Mouse (Mus musculus): ENCODE results near the gene Olfr720. TPM values are rescaled to one million over a fixed set of nuclear protein-coding genes. Genes with fewer than 3 reads are reported as not detected.

Gene Olfr720
- not detected in 2 replicates for polyA plus RNA-seq (2016; fragmentation: Nextera tagmentation; extraction: Ambion mirVana)

GRCm38 (mm10) chr14:14186738-14187137 is at the start of gene Olfr720:
TSS of gene Olfr720 (minus strand) at chr14:14186838.
- no peaks in the 10 kb centered on the region for H3K4me1 ChIP-seq
- peaks cover 13% of the 10 kb centered on the region; the same call in 1 of the 2 replicates for H3K9me3 ChIP-seq
- WGBS = 89% methylated on average over 4 of the region's 4 CpGs
- H3K36me3 ChIP-seq (replicated peaks) = no peaks in the 10 kb centered on the region
- H3K4me3 ChIP-seq = no peak within 1 kb of the TSS
- no peak within 1 kb of the TSS for H3K27ac ChIP-seq
- no peaks in the 10 kb centered on the region for H3K27me3 ChIP-seq (ENCODE audit: poor library complexity, severe bottlenecking)
- no peak for DNase-seq (ENCODE audit: extremely low spot score, low spot score)

Other genes starting within 250 kb of the Olfr720 start
- gene Atxn7, start 225.4 kb downstream of the Olfr720 start, polyA plus RNA-seq (2016; fragmentation: Nextera tagmentation; extraction: Ambion mirVana) = 4.5 and 4.7 TPM in 2 replicates
- 235 and 250 TPM in 2 replicates for gene Thoc7, start 225.0 kb downstream of the Olfr720 start, polyA plus RNA-seq (2016; fragmentation: Nextera tagmentation; extraction: Ambion mirVana)
- gene Psmd6, start 65.9 kb downstream of the Olfr720 start, polyA plus RNA-seq (2016; fragmentation: Nextera tagmentation; extraction: Ambion mirVana) = 294 and 295 TPM in 2 replicates
- not detected in 2 replicates for gene Olfr31, start 136.0 kb upstream of the Olfr720 start, polyA plus RNA-seq (2016; fragmentation: Nextera tagmentation; extraction: Ambion mirVana)
- gene Il3ra, start 159.4 kb upstream of the Olfr720 start, polyA plus RNA-seq (2016; fragmentation: Nextera tagmentation; extraction: Ambion mirVana) = 1.6 and 2.2 TPM in 2 replicates
- gene Olfr721-ps1, start 214.5 kb upstream of the Olfr720 start, polyA plus RNA-seq (2016; fragmentation: Nextera tagmentation; extraction: Ambion mirVana) = not detected in 2 replicates

Measured in forebrain, embryonic 10.5 days (tissue).